Mouse (Mus musculus): ENCODE measurements around the gene Brpf3.
"Not testable (repeated sequence)": the region's sequence is repeated elsewhere in the genome, so short reads cannot be mapped to it uniquely, and the experiment has no call there.

Brpf3 gene

DNA sequence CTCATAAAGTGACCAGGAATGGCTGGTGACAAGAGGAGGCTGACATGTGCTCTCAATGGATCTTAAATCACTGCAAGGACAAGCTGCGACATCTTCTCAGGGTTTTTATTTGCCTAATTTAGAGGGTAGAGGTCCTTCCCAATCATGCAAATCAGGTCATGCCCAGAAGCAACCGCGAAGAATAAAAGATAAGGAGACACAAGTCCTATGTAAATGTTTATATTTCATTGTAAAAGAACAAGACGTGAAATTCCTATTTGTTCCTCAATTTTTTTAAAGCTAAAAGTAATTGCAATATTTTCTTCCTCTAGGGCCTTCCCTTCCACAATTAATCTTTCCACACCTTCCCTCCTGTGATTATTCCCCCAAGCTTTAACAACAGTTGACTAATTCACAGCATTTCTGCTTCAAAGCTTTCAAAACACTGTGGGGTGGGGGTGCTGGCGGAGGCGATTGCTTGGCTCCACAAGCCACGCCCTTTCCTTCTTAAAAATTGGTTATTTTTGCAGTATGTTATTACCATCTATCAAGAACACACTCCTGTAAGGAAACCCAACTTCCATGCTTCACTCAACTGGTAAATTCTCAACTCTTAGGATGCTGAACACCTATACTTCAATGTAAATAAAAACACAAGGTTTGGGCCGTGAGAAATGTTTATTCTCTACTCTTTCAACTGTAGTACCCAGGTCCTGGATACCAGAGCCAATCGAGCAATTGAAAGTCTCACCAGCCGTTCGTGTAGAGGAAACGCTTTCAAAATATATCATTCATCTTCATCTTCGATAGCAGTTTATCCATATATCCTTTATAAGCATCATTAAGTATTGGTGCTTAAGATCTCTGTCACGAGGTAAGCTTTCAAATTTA, 1.4 kb upstream of the Brpf3 start:
- no peak for DNase-seq (ENCODE audit: low spot score in 2 of 2)

DNA sequence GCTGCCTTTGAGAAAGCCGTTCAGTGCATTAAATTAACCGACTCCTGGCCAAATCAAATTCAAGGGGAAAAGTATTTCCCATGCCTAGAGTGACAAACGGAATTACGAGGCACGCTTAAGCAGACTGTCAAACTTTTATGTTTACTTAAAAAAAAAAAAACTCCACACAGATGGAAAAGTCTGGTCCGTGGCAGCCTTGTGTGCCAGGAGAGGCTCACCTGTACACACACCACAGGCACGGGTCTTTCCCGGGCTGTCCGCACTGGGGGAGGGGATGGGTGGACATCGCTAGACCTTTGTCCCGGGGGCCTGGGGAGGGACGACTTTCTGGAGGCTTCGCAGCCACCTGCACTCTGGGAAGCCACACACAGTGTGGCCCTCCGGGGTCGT, 614 bp upstream of the Brpf3 start:
- DNase-seq (ENCODE audit: low spot score in 2 of 2) = no peak

DNA sequence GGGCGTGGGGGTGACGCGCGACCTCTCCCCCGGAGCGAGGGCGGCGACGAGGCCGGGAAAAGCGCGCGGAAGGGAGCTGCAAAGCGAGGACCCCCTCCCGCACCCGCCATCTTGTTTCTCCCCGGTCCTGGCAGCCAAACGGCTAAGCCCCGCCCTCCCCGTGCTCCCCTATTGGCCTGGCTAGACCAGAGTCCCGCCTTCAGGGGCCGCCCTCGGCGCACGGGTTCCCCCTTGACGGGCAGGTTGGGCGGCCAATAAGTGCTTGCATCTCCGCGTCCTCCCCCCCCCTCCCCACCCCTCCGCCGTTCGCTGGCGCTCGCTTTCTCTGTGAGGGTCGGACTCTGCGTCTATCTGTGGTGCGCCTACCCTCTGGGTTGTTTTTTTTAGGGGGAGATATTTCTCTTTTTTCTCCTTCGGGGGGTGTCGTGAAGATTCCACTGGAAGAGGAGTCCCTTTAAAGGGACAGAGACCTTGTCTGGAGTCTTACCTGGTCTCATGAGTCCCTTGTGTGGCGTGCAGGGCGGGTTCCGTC, 650 bp downstream of the Brpf3 start:
- peak; percentile 97 to 98 for DNase-seq (ENCODE audit: low spot score in 2 of 2)

DNA sequence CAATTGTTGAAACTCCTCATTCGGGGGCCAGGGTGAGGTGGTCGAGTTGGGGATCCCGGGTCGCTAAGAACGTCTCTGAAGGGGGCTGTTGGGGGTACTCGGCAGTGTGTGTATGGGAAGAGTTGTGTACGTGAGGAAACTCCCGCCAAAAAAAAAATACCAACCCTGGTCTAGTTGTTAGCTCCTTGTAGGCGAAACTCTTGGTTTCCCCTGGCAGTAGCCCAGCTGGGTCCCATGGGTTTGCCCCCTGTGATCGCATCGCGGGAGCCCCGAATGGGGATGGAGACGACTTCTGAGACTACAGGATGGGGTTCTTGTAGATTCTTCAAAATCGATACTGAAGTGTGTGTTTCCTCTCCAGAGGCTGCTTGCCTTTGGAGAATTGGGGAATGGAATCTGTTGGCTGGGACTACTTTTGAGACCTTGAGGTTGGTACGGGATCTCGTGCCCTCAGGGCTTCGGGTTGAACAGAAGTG, 1.2 kb downstream of the Brpf3 start:
- no peak for DNase-seq (ENCODE audit: low spot score in 2 of 2)

DNA sequence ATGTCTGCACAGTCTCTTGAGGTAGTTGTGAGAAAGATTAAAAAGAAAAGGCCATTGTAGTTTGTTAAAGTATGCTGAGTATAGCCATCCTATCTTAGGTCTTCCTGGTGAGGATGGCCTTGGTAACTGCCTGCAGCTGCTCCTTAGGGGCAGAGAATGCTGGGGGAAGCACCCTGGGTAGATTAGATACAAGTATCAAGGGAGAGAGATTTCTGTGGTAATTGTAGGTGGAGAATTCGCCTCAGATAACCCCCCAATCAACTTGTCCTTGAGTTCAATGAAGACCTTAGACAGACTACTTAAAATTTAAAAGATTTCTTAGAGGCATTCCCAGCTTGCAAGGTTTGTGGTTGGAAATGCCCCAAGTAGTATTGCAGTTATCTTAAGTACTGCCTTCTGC, 2.4 kb downstream of the Brpf3 start:
- no peak for DNase-seq (ENCODE audit: low spot score in 2 of 2)

DNA sequence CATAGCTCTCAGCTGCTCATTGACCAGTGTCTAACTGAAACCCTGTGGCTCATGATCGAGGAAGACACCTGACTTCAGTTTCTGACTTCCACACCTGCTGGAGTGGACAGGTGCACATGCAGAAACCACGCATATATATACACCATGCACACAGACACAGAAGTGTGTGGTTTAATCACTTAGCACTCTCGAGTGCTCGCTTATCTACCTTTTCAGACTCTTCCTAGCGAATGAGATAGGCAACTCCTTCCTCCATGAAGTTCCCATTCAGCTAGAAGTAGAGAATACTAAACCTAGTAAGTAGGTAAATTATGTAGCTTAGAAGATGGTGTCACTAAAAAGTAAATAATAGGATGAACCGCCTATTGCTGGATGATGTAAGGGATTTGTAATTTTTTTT, 4.1 kb downstream of the Brpf3 start:
- no peak for DNase-seq (ENCODE audit: low spot score in 2 of 2)

DNA sequence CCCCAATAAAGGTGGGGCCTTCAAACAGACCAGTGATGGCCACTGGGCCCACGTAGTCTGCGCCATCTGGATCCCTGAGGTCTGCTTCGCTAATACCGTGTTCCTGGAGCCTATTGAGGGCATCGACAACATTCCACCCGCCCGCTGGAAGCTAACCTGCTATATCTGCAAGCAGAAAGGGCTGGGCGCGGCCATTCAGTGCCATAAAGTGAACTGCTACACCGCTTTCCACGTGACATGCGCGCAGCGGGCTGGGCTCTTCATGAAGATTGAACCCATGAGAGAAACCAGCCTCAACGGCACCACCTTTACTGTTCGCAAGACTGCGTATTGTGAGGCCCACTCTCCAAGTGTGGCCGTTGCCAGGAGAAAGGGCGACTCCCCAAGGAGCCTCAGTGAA, 5.9 kb downstream of the Brpf3 start:
- DNase-seq (ENCODE audit: low spot score in 2 of 2) = no peak

DNA sequence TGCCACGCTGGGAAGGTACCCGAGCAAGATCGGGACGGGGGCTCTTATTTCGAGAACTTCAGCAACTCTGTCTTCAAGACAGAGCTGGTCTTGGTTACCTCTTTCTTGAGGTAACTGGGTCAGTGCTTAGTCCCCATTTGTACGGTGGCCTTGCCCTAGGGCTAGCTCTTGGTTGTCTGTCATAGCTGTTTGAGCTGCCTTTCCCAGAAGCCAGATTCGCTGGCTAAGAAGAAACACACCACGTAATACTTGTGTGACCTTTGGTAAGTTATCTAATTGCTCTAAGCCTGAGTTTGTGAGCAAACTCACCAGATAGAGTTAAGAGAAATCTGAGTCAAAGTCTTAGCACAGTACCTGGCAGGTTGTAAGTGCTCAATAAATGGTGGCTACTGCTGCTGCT, 7.8 kb downstream of the Brpf3 start:
- no peak for DNase-seq (ENCODE audit: low spot score in 2 of 2)

DNA sequence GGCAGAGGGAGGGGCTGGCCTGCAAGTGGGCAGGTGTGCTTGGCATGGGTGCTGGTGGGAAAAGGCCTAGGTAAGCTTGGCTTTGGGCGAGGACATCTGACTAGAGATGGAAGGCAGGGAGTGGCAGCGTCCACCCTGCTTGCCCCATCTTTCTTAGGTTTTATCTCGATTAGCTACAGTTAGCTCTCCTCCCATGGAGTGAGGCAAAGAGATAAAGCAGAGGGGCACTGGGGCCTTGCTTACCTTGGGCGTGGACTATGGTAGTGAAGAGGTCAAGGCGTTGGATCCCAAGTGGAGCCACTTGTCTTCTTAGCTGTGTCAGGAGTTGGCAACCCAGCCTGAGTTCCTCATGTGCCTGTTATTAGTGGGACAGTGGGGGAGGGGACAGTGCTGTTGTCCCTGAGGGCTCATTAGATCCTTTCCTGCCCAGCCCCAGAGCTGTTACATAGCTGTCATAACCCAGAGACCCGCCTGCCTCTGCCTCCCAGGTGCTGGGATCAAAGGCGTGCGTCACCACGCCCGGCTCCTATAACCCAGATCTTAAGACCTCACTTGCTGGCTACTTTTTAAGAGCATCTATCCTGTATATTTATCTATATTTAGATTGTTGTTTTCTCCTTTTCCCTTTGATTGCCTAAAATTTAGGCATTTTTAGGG, 8.4 kb downstream of the Brpf3 start:
- DNase-seq (ENCODE audit: low spot score in 2 of 2) = no peak

DNA sequence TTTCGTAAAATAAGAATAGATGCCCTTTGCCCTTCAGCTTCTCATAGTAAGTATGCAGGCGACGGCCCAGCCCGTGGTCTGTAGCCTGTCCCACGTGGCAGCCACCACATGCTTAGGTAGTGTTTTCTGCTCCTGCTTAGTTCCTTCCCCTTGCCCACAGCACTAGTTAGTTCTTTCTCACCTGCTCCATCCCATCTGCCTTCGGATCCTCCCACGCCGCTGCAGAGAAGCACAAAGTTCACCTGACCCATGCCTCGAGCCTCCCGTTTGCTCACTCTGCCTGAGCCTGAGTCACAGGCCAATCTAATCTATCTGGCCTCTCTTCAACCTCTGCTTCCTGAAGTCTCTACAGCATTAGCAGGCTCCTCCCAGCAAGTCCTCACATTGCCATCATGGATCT, 11.5 kb downstream of the Brpf3 start:
- DNase-seq (ENCODE audit: low spot score in 2 of 2) = no peak

DNA sequence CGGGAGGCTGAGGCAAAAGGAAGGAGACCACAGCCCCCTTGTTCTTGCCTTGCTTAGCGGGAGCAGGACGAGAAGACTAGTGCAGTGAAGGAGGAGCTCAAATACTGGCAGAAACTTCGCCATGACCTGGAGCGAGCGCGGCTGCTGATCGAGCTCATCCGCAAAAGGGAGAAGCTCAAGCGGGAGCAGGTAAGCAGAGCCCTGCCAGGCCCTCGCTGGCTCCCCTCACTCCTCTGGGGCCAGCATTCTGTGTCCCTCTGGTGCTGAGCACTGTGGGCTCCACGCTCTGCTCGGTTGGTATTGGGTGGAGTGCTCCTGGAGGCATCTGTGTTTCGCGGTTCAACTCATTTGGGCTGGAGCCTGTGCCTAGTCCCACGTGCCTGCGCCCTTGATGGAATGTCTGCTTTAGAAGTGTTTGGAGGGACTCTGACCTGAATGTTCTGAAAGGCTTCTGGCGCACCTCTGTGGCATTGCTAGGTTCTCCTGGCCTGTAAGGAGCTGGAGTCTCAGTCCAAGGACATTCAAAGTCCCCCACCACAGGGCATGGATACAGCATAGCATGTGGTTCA, 13.7 kb downstream of the Brpf3 start:
- no peak for DNase-seq (ENCODE audit: low spot score in 2 of 2)

DNA sequence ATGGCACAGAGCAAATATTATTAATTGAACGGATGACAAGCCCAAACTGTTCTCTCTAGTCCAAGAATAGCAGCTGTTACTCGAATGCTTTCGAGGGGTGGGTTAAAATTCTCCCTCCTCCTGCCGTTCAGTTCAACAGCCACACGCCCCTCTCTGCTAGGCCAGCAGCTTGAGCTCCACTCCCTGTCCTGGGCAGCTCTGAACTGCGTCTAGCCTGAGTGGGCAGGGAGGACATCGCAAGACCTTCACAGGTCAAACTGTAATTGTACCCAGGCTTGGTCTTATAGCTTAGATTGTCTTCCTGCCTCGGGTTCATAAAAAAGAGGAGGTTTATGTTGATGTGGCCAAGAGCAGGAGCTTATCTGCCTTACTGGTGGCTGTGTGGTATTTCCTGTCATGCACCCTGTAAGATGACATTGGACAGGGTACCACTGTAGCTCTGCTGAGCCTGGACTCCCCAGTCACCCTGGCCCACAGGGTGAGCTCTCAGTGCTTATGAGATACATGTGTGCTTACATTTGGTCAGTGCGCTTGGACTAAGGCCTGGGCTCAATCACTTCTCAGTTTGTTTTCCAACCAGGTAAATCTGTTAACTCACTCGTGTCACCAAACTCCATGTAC, 14.6 kb downstream of the Brpf3 start:
- DNase-seq (ENCODE audit: low spot score in 2 of 2) = no peak

DNA sequence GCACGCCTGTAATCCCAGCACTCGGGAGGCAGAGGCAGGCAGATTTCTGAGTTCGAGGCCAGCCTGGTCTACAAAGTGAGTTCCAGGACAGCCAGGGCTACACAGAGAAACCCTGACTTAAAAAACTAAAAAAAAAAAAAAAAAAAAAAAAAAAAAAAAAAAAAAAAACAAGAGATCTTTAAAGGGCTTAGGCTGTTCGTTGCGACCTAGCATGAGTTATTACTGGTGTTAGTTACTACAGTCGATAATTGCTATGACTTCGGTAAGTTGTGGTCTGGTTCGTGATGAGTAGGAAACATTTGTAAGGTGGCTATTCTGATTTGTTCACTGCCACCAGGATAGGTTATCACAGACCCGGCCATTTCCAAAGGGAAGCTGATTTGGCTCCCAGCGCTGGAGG, 15.4 kb downstream of the Brpf3 start:
- not testable (repeated sequence) for DNase-seq (ENCODE audit: low spot score in 2 of 2)

DNA sequence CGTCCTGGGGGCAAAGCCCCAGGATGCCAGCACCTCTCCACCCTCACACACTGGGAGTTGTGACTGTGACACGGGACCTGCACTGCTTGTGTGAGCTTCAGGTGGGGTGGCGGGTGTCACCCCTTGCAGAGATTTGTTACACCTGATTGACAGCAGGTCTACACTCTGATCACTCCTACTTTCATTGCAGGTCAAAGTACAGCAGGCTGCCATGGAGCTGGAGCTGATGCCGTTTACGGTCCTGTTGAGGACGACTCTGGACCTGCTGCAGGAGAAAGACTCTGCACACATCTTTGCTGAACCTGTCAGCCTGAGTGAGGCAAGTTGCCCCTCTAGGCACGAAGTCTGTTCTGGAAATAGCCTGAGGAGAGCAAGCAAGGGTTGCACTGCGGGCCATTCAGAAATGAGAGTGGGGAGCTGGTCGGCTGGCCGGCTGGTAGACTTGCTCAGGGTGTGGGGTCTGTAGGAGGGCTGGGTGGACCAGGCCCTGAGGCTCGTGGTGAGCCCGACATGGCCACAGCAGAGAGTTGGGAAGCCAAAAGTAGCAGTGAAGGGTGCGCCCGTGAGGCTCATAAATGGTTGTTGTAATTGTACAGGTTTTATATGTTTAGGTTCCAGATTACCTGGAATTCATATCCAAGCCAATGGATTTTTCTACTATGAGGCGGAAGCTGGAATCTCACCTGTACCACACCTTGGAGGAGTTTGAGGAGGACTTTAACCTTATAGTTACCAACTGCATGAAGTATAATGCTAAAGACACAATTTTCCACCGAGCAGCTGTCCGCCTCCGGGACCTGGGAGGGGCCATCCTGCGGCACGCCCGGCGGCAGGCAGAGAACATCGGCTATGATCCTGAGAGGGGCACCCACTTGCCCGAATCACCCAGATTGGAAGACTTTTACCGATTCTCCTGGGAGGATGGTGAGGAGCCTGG, 16.3 kb downstream of the Brpf3 start:
- DNase-seq (ENCODE audit: low spot score in 2 of 2) = no peak

DNA sequence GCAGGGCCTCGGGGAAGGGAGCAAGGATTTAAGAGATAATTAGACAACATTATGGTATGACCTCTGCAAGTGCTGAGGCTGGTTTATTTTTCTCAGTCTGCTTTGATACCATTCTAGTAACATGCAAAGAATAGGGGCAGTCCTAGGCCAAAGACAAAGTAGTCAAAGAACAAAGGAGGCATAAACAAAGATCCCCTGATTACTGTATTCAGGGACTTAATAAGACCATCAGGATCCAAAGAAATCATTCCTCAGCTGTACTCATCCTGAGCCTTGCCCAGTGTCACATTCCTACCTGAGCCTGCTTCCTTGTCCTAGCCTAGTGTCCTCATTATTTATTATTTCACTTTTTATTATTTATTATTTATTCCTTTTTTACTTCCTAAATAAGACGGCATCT, 19.3 kb downstream of the Brpf3 start:
- DNase-seq (ENCODE audit: low spot score in 2 of 2) = no peak

DNA sequence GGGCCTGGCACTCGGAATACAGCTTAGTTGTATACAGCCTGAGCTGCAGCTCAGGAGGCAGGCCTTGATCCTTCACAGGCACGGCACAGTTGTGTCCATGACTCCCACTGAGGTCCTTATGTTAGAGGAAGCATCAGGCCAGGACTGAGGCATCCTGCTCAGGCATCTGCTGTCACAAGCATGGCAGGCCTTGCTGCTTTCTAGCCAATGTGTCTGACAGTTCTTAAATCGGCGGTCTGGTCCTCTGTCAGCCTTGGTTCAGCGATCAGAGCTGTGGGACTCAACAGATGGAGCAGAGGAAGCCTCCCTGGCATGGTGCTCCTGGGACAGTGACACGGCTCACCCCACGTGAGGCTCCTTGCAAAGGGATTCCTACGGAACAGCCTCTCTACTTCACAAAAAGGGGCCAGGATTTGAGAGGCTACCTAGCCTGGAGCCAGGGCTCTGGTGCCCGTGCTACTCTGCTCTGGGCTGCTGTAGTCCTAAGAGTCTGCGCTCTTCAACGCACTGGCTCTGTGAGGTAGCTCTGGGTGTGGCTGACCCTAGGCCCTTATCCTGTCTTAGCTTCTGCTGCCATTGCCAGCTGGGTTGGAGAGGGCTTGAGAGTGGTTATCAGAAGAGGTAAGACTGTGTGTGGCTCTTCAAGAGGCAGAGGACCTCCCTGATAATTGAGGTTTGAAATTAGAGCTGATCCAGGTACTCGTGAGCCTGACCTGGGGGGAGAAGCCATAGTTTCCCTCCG, 22.3 kb downstream of the Brpf3 start:
- DNase-seq (ENCODE audit: low spot score in 2 of 2) = no peak

DNA sequence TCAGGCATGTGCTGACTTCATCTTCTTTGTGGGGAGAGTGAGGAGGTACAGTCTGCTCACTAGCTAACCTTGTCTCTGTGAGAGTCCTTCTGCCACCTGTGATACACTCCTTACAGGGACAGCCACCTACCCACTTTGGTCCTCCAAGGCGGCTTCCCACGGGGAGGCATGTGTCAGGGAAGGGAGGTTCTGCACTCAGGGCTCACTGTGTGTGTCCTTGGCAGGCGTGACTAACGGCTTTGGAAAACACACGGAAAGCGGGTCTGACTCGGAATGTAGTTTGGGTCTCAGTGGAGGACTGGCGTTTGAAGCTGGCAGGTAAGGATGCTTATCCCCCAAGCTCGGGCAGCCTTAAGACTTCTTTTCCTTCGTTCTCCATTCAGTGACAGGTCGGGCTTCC, 22.9 kb downstream of the Brpf3 start:
- no peak for DNase-seq (ENCODE audit: low spot score in 2 of 2)

DNA sequence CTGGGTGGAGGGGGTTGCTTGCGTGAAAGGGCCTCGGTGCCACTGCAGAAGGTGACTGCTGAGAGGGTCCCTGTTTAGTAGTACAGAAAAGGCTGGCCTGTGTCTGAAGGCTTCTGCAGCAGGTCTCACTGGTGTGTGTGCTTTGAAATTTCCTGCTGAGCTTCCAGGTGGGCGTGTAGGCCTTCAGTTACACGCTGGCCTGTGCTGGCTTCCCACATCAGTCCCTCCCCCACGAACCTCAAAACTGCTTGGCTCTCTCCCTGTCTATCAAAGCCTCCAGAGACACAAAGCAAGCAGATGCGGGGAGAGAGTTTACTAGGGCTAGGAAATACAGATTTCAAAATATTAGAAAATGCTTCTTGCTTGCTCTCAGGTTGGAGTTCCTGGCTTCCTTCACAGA, 24.0 kb downstream of the Brpf3 start:
- peak; percentile 57 to 74 for DNase-seq (ENCODE audit: low spot score in 2 of 2)

DNA sequence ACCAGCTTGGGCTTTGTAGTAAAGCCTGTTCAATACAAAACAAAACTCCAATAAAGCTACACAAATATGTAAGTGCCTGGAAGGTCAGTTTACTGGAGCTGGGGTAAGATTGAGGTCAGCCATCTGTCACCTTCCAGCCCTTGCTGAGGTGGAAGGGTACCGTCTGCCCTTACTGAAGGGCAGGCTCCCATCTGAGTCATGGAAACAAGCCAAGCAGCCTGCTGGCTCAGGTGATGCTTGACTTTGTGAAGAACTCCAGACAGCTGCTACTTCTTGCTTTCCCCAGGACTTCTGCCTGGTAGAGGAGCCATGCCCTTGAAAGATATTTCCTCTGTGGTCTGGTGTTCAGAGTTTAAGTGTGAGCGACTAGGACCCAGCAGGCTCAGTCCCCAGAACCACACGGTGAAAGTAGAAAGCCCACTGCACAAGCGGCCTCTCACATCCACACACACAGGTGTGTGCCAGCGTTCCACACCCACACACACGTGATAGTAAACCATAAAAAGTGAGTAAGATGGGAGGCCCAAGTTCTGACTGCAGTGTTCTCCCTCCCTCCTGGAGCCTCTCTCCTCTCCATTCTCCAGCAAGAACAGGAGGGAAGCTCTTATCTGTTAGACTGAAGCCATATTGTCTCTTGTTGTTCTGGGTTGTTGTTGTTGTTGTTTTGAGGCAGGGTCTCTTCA, 24.6 kb downstream of the Brpf3 start:
- DNase-seq (ENCODE audit: low spot score in 2 of 2) = no peak
